Mouse (Mus musculus): ENCODE measurements at regions not wholly inside any gene's neighbourhood (a gene's known extent, or its start where the extent isn't known, plus 50 kb on each side); places are given as distances from the start of the nearest gene placed in this dataset.

DNA sequence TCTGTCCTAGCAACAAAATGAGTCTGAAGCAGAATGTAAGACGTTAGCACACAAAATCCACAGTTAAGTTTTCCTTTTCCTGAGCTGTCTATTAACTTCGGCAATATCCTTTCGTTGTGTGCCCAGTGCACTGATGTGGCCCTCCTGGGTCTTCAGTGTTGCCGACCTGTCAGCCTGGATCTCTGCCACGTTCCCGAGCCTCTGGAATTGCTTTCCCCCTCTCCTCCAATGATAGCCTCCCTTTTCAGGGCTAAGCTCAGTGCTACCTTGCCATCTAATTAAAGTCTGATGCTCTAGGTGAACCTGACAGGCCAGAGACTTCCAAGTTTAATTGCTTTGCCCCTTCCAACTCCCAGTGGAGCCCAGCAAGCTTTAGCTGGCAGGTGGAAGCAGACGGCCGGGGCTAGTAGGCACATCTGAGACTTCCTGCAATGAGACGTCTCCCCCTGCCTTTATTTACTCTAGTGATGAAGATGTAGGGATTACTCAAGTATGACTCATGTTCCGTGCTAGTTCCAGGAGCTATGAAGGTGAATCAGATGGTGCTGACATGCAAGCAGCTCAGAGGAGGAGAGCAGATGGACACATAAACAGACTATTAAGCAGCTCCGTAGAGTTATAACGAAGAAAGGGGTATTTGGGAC lies 894.3 kb upstream of the Car8 start:
- DNase-seq (ENCODE audit: low spot score), result no peak

DNA sequence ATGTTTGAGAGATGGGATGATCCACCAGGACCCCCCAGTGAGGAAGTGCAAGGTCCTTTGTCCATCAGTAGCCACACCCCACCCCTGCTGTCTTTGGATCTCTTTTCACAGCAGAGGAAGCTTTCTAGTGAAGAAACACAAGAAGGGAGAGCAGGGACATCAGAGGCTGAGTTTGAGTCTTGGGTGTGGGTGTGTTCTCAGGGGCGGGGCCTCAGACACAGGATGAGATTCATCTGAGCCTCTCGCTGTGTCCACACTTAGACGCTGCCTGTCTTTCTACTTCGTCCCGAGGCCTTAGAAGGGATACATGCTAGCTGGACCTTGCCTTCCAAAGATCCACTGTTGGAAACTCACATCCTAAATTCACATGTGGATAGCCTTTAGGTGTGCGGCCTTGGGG lies 893.5 kb upstream of the Car8 start:
- DNase-seq (ENCODE audit: low spot score), result no peak

DNA sequence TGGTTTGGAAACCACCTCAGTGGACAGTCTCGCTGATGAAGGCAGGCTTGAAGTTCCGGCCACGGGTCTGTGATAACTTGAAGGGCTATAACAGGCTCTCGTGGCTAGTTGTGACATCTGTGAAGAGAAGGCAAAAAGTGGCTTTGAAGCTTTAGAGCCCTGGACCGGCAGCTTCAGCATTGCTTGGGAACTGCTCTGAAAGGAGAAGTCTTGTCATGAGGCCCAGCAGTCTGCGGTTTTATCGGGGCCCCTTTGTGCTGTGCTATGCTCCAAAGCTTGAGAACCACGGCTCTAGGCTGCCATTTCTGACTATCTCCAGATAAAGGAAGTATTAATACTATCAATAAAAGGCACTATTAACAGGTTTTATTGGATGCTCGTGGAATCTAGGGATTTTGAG lies 892.8 kb upstream of the Car8 start:
- DNase-seq (ENCODE audit: low spot score), result no peak

DNA sequence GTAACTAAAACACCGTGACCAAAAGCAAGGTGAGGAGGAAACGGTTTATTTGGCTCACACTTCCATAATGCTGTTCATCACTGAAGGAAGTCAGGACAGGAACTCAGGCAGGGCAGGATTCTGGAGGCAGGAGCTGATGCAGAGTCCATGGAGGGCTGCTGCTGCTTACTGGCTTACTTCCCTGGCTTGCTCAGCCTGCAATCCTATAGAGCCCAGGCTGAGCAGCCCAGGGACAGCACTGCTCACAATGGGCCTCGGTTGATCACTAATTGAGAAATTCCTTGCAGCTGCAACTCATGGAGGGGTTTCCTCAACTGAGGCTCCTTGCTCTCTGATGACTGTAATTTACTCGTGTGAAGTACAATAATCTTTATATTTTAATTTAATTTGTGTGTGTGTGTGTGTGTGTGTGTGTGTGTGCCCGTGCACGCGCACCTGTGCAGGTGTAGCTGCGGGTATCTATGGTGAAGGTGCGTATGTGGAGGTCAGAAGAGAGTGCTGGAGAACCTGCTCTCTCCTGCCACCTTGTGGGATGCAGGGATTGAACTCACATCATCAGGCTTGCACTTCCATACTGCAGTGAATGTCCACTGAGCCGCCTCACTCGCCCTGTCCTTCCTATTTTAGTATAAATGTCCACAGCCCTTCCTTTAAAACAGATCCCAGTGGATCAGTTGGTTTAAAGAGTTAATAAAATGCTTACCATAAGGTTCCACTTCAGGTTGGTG lies 886.6 kb upstream of the Car8 start:
- DNase-seq (ENCODE audit: low spot score), result no peak

DNA sequence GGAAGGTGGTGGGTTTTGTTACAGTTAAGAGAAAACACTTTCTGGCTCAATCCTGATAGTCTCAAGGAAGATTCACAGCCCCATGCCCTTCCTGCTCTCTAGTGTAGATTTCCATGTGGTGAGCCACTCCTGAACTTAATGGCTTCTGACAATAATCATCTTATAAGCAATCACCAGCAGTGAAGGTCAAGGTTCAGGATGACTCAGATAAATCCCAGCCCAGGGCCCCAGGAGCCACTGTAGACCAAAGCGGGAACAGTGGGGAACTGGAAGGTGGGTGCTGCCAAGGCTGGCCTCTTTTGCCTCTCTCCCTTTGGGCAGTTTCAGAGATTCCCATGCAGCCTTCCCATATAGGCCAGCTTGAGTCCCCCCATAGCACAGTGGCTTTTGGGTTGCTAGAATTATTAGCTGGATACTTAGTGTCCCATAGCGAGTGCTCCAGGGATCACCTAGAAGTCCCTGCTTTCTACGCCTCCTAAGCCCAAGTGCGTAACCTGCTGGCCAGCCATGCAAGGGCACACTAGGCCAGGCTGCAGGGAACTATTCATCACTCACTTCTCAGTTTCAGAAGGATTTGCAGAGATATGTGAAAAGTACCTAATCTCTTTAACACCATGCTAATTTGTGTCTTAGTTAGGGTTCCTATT lies 885.9 kb upstream of the Car8 start:
- no peak for DNase-seq (ENCODE audit: low spot score)

DNA sequence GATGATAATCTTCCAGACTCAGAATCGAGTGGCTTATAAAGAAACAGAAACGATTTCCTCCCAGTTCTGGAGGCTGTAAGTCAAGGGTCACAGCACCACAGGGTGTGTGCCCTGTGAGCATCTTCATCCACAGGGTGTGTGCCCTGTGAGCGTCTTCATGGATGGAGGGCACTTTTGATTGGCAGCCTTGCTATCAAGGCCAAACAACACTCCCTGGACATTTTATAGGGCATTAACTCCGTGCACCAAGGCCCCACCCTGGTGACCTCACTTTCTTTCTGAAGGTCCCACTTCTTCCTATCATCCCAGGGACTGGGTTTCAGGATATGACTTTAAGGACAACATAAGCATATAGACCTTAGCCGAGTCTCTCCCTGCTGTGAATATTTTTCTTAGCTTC lies 885.3 kb upstream of the Car8 start:
- no peak for DNase-seq (ENCODE audit: low spot score)

DNA sequence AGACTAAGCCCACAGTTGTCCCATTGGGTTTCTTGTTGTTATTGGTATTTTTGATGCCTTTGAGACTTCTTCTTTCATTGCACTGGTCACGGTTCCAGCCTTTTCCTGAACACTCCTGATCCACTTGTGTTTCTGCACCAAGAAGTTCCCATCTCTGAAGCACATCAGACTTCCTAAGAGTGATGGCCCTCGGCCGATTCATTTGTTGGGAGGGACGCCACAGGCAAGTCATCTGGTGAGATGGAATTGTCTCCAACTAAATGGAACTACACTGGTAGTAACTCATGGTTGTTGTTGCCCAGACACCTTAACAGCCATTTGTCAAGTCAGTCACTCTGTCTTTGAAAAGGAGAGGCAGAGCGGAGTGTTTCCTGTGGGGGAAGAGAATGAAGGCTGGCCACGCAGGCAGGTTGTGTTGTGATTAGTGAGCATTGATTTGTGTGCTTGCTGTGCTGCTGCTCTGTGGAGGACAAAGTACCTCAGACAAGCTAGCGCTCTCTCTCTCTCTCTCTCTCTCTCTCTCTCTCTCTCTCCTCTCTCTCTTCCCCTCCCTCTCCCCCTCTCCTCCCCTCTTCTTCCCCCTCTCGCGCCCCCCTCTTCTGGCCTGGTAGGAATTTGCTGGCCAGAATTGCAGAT lies 884.7 kb upstream of the Car8 start:
- DNase-seq (ENCODE audit: low spot score), result no peak

DNA sequence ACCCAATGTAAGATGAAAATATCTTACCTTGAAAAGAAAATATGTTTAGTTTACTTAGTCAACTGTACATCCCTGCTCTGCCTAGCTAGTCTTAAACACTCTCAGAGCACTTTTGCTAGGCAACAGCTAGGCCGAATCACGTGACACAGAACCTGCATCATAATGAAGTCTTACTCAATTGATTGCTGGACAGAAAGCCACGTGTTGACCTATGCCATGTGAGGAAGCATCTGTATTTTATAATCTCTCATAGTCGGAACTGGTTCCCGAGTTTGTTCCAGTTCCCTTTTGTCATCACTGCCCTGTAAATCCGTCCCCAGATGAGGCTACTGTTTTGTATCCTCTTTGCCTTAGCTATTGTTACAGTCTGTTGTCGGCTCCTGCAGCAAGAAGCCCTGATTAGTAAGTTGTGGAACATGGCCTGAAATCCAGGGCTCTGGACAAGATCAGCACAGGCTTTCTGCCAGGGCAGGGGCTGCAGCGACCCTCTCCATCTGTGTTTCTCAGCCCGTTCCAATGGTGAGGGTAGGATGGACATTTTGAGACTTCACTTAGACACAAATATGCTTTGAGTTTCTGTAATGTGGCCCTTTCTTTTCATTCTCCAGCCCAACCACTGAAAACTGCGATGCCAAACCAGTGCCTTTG lies 883.9 kb upstream of the Car8 start:
- DNase-seq (ENCODE audit: low spot score), result no peak

DNA sequence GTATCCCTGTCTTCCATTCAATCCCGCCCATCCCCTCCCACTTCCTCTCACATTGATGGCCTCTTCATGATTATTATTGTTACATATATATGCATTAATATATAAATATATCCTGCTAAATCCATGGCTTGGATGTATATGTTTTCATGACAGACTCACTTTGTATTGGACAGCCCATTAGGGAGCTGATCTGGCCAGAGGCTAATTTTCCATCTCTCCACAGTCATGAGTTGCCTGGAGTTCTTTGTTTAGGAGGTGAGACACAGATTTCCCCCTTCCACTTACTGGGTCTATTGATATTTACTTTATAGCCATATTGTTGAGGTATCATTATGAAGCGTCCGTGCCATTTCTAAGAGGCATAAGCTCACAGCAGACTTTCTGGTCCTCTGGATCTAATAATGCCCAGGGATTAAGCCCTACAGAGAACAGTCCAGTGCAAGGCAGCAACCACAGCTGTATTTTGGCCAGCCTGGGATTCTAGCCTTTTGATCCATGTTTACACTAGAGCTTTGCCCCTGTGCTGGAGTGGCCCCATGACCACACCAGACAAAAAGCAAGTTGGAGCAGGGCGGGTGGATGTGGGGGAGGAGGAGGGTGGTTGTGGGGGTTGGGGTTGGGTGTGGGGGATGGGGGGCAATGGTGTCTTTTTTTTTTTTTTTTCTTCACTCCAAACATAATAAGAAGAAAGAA lies 878.3 kb upstream of the Car8 start:
- no peak for DNase-seq (ENCODE audit: low spot score)

DNA sequence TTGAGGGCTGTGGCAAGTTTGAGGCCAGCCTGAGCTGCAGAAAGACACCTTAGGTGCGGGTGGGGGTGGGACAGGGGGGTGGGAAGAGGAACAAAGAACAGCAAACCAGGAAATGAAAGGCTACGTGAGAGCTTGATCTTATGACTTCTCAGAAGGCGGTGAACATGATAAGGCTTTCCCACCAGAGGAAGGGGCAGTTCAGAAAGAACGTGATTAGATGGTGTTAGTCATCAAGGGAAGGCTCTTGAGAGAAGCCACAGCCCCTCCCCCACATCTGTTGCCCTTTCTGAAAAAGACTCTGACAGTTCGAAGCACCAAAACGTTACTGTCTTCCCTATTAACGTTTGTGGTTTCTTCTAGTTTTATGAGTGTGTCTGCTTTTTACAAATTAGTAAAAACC lies 877.0 kb upstream of the Car8 start:
- DNase-seq (ENCODE audit: low spot score), result no peak

DNA sequence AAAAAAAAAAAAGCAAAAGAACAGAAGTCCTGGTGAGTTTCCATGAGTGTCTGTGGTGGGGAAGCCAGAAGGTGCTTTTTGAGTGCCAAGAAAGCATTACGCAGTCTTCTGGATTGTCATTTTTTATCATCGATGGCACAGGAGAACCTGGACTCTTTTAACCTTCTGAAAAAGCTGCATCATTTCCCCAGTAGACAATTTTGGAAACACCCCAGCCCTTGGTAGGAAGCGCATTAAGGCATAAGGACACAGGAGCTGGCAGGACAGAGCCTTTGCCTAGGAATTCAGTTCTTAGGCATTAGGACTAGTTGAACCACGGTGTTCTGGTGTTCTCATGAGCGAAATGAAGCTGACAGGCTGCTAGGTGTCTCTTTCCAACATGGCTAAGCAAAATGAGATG lies 875.1 kb upstream of the Car8 start:
- no peak for DNase-seq (ENCODE audit: low spot score)

DNA sequence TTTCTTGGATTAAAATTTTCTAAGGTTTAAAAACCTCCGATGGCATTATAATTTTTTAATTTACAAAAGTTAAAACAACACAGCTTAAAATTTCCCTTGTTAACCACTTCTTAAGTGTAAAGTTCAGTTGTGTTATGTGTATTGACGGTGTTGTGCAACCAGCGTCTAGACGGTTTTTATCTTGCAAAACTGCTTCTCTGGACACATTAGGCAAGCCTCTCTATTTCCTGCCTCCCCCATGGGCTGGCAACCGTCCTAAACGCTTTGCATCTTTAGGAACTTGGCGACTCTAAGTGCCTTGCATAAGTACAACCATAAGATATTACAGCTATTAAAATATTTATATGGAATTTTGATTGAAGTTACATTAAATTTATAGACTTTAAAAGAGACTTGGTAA lies 871.5 kb upstream of the Car8 start:
- DNase-seq (ENCODE audit: low spot score), result no peak

DNA sequence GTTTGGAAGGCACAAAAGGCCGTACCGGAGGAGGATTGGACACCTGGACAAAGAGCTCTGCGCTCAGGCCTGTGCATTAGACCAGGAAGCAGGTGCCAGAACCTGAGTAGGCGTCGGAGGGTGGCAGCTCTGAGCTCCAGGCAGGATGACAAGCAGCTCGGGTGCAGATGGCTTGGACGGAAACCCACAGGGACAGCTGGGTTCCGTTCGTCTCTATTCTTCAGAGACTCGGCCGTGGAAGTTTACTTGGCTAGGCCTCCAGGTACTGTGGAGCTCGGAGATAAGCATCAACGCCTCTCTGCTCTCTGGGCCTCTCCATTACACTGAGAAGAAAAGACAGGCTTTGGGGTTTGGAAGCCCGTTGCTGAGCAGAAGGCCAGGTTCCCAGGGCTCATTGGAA lies 868.5 kb upstream of the Car8 start:
- DNase-seq (ENCODE audit: low spot score), result no peak

DNA sequence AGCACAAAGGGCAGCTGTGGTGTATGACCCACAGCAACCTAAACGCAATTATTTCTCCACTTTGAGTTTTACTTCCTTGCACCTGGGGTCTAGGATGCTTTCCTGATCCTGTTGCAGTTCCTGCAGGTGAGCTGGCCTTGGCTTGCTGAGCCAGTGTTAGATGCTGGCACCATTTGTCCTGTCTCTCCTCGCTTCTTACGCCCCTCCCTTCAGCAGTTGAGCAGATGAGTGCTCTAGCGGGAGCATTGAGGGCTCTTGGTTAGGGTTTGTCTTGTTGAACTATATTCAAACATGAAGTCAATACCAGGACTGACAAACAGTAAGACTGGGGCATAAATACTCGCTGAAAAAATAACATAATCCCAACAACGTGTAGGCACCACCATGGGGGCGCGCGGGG lies 867.9 kb upstream of the Car8 start:
- no peak for DNase-seq (ENCODE audit: low spot score)

DNA sequence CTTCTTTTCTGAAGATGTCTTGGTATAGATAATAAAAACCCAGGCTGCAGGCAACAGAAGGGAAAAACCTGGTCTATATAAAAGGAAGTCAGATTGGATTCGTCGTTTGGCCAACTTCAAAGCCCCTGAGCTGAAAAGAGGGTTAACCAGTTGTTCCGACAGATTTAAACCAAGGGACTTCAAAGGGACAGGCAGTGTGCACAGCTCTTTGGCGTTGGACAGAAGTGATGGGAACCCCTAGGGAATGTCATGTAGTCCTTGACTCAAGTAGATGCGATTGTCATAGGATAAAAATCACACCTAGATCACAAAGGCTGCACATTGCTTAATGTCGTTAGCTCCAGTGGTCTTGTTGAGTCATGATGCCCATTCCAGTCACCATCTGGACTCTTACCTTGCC lies 865.8 kb upstream of the Car8 start:
- DNase-seq (ENCODE audit: low spot score), result no peak

DNA sequence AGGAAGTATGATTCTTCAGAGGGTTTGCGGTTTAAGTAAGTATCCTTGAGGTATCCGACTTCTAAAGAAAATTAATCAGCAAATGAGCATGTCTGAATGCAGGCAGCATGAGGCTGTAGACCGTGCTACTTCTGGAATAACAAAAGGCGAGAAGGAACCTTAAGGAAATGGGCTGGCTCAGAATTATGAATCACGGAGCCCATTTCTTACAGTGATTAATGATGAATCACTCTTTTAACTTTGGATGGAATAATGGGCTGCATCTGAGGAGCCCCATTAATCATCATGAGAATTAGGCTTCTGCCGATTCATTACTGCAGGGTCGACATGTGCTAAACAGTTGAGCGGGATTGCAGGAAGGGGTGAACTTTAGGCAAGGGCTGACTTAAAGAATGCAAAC lies 865.1 kb upstream of the Car8 start:
- no peak for DNase-seq (ENCODE audit: low spot score)

DNA sequence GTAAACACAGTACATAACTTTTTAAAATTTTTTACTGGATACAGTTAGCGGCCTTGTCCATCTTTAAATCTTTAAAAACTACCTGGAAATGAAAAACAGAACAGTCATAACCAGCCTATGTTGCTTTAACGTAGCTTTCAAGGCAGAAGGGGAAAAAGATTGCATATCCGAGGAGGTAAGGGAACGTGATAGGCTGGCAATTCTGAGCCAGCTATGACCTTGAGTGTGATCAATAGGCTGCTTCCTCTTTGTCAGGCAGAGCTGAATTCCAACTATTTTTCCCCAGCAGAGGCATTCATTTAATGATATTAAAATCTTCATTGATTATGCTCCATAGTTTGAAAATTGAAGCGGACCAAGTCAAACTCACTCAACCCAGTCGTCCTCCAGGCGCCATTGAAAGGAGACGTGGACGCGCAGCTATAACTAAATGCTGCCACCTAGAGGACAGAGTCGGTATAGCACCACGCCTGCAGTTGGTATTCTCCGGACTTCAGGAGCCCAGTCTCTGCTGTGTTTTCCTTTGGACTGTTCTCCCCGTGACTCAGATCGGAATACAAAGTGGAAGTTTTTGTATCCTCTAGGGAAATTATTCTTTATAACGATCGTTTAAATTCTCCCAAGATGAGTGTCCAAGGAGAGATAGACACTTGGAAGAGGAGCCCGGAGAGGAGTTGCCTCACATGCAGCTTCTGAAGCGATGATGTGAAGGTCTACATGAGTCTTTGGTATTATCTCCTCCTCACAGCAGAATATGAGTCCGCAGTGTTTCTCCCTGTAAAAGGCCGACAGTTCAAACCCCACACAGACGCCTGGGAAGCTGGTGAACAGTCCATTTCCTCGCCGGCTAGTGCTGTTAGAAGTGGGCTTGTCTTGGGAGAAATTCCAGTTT lies 858.2 kb upstream of the Car8 start:
- DNase-seq (ENCODE audit: low spot score), result peak; percentile 88

DNA sequence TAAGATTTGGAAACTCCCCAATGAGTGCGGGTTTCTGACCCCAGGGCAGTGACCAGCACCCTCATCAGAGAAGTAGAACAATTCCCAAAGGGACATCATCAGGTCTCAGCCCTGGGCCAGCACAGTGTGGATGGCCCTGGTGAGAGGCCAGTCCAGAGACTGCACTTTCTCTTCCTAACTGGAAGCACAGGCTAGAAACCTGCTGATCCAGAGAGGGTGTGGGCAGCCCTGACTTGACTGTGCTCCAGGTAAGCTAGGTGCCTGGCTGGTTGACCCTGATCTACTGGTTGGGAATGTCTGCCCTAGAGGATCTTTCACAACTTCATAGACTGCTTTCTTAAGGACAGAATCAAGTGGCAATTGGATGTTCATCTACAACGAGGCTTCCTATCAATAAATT lies 857.4 kb upstream of the Car8 start:
- DNase-seq (ENCODE audit: low spot score), result no peak

DNA sequence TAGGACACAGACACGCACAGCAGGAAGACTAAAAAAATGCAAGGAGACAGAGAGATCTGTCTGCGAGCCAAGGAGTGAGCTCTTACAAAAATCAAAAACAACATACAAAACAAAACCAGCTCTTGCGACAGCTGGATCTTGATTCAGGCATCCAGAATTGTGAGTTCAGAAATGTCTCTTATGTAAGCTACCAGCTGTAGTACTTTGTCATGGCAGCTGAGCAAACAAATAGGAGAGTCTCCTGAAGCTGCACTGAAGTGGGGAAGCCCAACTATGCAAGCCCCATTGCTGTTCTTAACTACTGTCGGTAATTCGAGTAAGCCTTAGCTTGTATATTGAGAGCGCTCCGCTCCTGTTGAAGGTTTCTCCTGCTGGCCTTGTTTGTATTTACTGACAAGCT lies 856.8 kb upstream of the Car8 start:
- DNase-seq (ENCODE audit: low spot score), result no peak

DNA sequence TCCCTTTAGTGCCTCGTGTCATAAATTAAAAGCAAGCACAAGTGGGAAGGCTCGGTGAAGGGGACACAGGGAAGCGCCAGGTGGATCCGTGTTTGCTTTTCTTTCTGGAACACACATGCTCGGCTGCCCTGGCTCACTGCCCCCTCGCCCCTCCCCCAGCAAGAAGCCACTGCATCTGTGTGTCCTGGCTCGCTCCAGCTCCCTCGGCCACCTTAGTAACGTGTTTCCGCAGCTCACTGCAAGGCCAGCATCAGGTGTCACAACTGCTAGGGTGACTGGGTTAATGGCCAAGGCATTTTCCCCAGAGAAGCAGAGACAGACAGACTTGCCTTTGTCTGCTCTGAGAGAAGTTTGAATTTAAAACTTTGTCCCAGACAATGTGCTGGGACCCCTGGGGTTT lies 855.7 kb upstream of the Car8 start:
- no peak for DNase-seq (ENCODE audit: low spot score)

DNA sequence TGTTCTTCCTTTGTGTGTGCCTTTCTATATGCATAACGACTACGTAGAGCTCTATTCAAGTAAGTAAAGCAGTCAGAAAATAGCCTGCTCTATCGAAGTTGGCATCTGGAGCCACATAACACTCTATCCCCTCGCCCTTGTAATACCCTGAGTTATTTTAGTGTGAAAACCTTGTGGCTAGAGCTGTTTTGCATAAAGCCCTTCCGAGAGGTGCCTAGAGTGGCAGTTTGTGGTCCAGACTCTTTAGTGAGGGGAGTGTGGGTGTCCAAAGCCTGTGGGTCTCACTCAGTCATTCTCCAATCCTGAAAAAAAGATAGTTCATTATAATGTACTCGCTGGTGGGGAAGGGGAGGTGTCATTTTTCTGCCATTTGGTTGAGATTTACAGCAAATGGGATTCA lies 855.2 kb upstream of the Car8 start:
- no peak for DNase-seq (ENCODE audit: low spot score)
